Comparison of ENCODE assay signal across 9 mouse cellular contexts in the genomic region with DNA sequence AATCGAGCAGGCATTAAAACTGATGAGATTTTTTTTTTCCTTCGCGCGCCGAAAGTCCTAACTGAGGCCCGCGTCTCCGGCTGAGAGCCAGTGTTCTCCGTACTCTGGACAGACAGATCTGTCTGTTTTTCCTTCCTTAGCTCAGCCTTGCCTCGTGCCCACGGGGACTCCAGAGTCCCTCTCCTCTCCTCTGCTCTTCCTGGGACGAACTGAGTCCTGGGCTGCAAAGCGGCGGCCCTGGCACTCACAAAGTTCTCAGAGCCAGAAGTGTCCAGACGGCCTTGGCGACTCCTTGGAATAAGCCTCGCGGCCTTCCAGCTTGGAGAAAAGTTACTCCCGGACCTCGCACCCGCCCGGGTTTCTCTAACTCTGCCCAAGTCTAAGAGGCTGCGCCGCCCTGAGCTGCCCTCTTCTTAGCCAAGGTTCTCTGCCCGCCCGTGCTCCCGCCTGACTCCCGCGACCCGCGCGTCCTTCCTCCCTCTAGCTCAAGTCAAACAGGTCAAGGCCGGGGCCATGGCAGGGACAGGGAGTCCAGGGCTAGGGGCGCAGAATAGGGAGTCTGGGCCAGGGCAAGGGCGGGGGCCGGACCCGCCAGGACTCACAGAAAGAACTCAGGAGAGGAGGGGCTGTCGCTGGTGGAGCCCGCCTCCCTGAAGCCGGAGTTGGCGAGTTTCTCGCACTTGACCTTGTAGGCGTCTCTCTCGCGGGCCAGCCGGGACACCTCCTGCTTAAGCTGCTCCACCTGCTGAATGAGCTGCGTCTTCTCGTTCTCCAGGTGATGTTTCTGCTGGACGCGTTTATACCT. TPM values are rescaled to one million over a fixed set of nuclear protein-coding genes. Genes with fewer than 3 reads are reported as not detected.
A peak's percentile ranks its signal among the peaks of the same experiment; 100 is the strongest.
DNase-seq lines count a peak whose midpoint lies in the region; ATAC-seq lines count a peak whose summit lies in the region.
"Had no signal": no experiment of that assay in that cellular context is flagged by ENCODE, and none has a peak within 500 bp of the region (broad histone marks: within the 10 kb centered on the region; RNA-seq: fewer than 3 reads in every experiment).

No protein-coding gene starts in this region.

- H3K27me3 ChIP-seq in erythroblast, embryonic 14.5 days (ENCODE audit: control insufficient read depth), result peaks cover 100% of the 10 kb centered on the region
- peaks cover 79% of the 10 kb centered on the region for H3K27me3 ChIP-seq in forebrain, embryonic 13.5 days
- peaks cover 69% of the 10 kb centered on the region for H3K27me3 ChIP-seq in limb, embryonic 11.5 days (ENCODE audit: control insufficient read depth, insufficient read depth, low read length)
- H3K27me3 ChIP-seq in midbrain, embryonic 15.5 days (replicated peaks), result peaks cover 57% of the 10 kb centered on the region

- peak overlapping the region; percentile 44 for H3K4me3 ChIP-seq in erythroblast, embryonic 14.5 days (replicated peaks)
- peak overlapping the region; percentile 63 for H3K4me3 ChIP-seq in forebrain, embryonic 13.5 days
- peak overlapping the region; percentile 43 for H3K4me3 ChIP-seq in limb, embryonic 11.5 days (ENCODE audit: low read depth, low read length)
- peak overlapping the region; percentile 63 for H3K4me3 ChIP-seq in midbrain, embryonic 15.5 days

- peak; percentile 61 to 73 for DNase-seq in heart, postnatal 36 days
- peak; percentile 72 for DNase-seq in limb, embryonic 11.5 days (ENCODE audit: low spot score)
- peak; percentile 57 for DNase-seq in thymus, postnatal 4 days
- DNase-seq in left cerebral cortex, adult 8-10 months (ENCODE audit: low spot score in 2 of 2), result no peak

- peak overlapping the region; percentile 89 for H3K4me2 ChIP-seq in forebrain, embryonic 13.5 days
- H3K4me2 ChIP-seq in limb, embryonic 11.5 days (ENCODE audit: low read depth, severe bottlenecking), result peak overlapping the region; percentile 97
- peak overlapping the region; percentile 97 for H3K4me2 ChIP-seq in midbrain, embryonic 15.5 days

- no peaks in the 10 kb centered on the region for H3K36me3 ChIP-seq in erythroblast, embryonic 14.5 days (ENCODE audit: control insufficient read depth)
- no peaks in the 10 kb centered on the region for H3K36me3 ChIP-seq in forebrain, embryonic 13.5 days (ENCODE audit: poor library complexity, severe bottlenecking)
- H3K36me3 ChIP-seq in limb, embryonic 11.5 days (ENCODE audit: control insufficient read depth, insufficient read depth, low read length), result no peaks in the 10 kb centered on the region
- no peaks in the 10 kb centered on the region for H3K36me3 ChIP-seq in midbrain, embryonic 15.5 days (replicated peaks)

- peak overlapping the region; percentile 86 for H3K9ac ChIP-seq in forebrain, embryonic 13.5 days
- peak overlapping the region; percentile 49 for H3K9ac ChIP-seq in limb, embryonic 11.5 days (ENCODE audit: low read length)
- H3K9ac ChIP-seq in midbrain, embryonic 15.5 days, result 0 out of 2 replicates have a peak overlapping the region, but pooled peaks have one; percentile 20

- H3K27ac ChIP-seq in forebrain, embryonic 13.5 days, result no peak overlapping the region
- no peak overlapping the region for H3K27ac ChIP-seq in limb, embryonic 11.5 days (replicated peaks; ENCODE audit: low read depth, low read length)
- H3K27ac ChIP-seq in midbrain, embryonic 15.5 days, result no peak overlapping the region

- 1% methylated on average over 50 of the region's 50 CpGs for WGBS in forebrain, embryonic 13.5 days
- WGBS in limb, embryonic 11.5 days, result under 1% methylated on average over 50 of the region's 50 CpGs
- under 1% methylated on average over 50 of the region's 50 CpGs for WGBS in midbrain, embryonic 15.5 days

- intact Hi-C loops in heart, postnatal 36 days (cut with DNase I), result loop anchor here (5.0 to 10.0 kb wide), 5 partner anchors 193 to 1453 kb away; no protein-coding TSS in a partner anchor

- H3K4me1 ChIP-seq in erythroblast, embryonic 14.5 days (ENCODE audit: control insufficient read depth), result peaks cover 3% of the 10 kb centered on the region; the same call in 1 of the 2 replicates
- peaks cover 48% of the 10 kb centered on the region for H3K4me1 ChIP-seq in forebrain, embryonic 13.5 days
- peaks cover 14% of the 10 kb centered on the region for H3K4me1 ChIP-seq in limb, embryonic 11.5 days (ENCODE audit: control insufficient read depth, insufficient read depth, low read length)
- peaks cover 66% of the 10 kb centered on the region for H3K4me1 ChIP-seq in midbrain, embryonic 15.5 days

- peaks cover 6% of the 10 kb centered on the region; the same call in 1 of the 2 replicates for H3K9me3 ChIP-seq in erythroblast, embryonic 14.5 days (ENCODE audit: control insufficient read depth, low read length)
- H3K9me3 ChIP-seq in forebrain, embryonic 13.5 days (replicated peaks), result no peaks in the 10 kb centered on the region
- H3K9me3 ChIP-seq in limb, embryonic 11.5 days (ENCODE audit: control insufficient read depth, low read length), result no peaks in the 10 kb centered on the region
- no peaks in the 10 kb centered on the region for H3K9me3 ChIP-seq in midbrain, embryonic 15.5 days

- ATAC-seq in erythroblast, adult 5-6 weeks (replicated peaks; ENCODE audit: low FRiP score, poor library complexity, severe bottlenecking), result no peak
- ATAC-seq in forebrain, embryonic 13.5 days, result no peak
- no peak for ATAC-seq in limb, embryonic 11.5 days (ENCODE audit: insufficient number of reproducible peaks, low FRiP score, low TSS enrichment, low read depth)
- ATAC-seq in midbrain, embryonic 15.5 days (replicated peaks), result no peak

RNA-seq across cellular contexts. Expression of gene Mafb, which starts 1.6 kb away (rescaled TPM):
- polyA plus RNA-seq in erythroblast, embryonic 14.5 days (2012), result 0.28 TPM in 2 replicates
- 4.8 and 5.4 TPM in 2 replicates for total RNA-seq in erythroblast, adult 5-6 weeks (2015; ENCODE audit: low replicate concordance)
- 1.4 and 3.2 TPM in 2 replicates for total RNA-seq in erythroblast, adult 5-6 weeks (2017; ENCODE audit: low replicate concordance)
- 7.8 and 8.5 TPM in 2 replicates for polyA plus RNA-seq in forebrain, embryonic 13.5 days (2015; fragmentation: Nextera tagmentation; extraction: Ambion mirVana)
- 10 to 100 TPM; 11.7 to 16.2 TPM for total RNA-seq in heart, postnatal 36 days (2021)
- 5.4 and 6.5 TPM in 2 replicates for polyA plus RNA-seq in limb, embryonic 11.5 days (2014; fragmentation: Nextera tagmentation; extraction: Ambion mirVana)
- polyA plus RNA-seq in midbrain, embryonic 15.5 days (2015; fragmentation: Nextera tagmentation; extraction: Ambion mirVana), result 6.5 TPM in 2 replicates
- 10 to 100 TPM; 16.9 to 27.8 (median 21.4) TPM for total RNA-seq in left cerebral cortex, adult 8-10 months (2022)

RNA-seq across cellular contexts. Expression of gene Gm826, which starts 31.3 kb away (rescaled TPM):
- polyA plus RNA-seq in erythroblast, embryonic 14.5 days (2012), result not detected in 2 replicates
- total RNA-seq in erythroblast, adult 5-6 weeks (2015; ENCODE audit: low replicate concordance), result not detected in 2 replicates
- 0.70 TPM in 1 of 2 replicates, not detected in the other for total RNA-seq in erythroblast, adult 5-6 weeks (2017; ENCODE audit: low replicate concordance)
- polyA plus RNA-seq in forebrain, embryonic 13.5 days (2015; fragmentation: Nextera tagmentation; extraction: Ambion mirVana), result 0.31 TPM in 1 of 2 replicates, not detected in the other
- total RNA-seq in heart, postnatal 36 days (2021), result 1 to 10 TPM; 7.1 to 8.8 TPM
- polyA plus RNA-seq in limb, embryonic 11.5 days (2014; fragmentation: Nextera tagmentation; extraction: Ambion mirVana), result 0.21 TPM in 1 of 2 replicates, not detected in the other
- polyA plus RNA-seq in midbrain, embryonic 15.5 days (2015; fragmentation: Nextera tagmentation; extraction: Ambion mirVana), result not detected in 2 replicates
- total RNA-seq in left cerebral cortex, adult 8-10 months (2022), result under 1 TPM in 2 of 4 experiments, not detected in 2; 0.65 to 0.75 TPM
- polyA plus RNA-seq: gonadal fat pad, adult 2 months had no signal

Comparison
In these comparisons a context has a peak if more than half of its experiments do, and no peak if none do; other contexts are left out.
1. H3K9ac ChIP-seq: peak in every context shown above with its lines; median percentile 86 in forebrain, embryonic 13.5 days; 49 in limb, embryonic 11.5 days; 20 in midbrain, embryonic 15.5 days.
2. DNase-seq: peak in heart, postnatal 36 days (2 of 2), limb, embryonic 11.5 days (single experiment) and thymus, postnatal 4 days (single experiment); none in left cerebral cortex, adult 8-10 months (0 of 2).
3. Peak in every context shown above with its lines, with median percentiles within 50 percentile points of each other: H3K4me3 ChIP-seq and H3K4me2 ChIP-seq.